Mouse (Mus musculus): Measurements from ENCODE around the gene Olfr1245. TPM values are rescaled to one million over a fixed set of nuclear protein-coding genes. Genes with fewer than 3 reads are reported as not detected.
"Not testable (repeated sequence)": the region's sequence is repeated elsewhere in the genome, so short reads cannot be mapped to it uniquely, and the experiment has no call there.

The Olfr1245 gene
- not detected in 2 replicates for polyA plus RNA-seq (2012; ENCODE audit: insufficient read depth, low replicate concordance)

DNA sequence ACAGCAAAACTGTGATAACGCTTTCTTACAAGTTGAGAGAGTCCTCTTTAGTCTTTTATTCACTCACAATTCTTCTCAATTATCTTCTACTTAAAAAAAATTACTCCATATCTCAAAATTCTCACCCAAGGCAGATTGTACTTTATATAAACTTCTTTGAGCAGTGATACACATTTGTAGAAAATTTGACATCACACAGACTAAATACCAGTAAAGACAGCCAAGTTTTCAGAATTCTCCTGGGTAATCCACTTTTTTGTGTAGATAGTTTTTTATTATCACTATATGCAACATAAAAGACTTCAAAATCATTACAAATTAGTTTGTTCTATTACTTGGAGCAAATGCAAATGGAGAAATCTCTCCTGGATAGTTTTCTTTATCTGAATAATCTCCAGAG lies at the start of gene Olfr1245:
Olfr1245 (minus strand) TSS at position 101 of the 400 bp plus-strand sequence.
- Histone ChIP-seq H3K27me3 (replicated peaks) (no peaks in the 10 kb centered on the region), H3K4me3 (replicated peaks) (no peak within 1 kb of the TSS), H3K4me1 (no peaks in the 10 kb centered on the region), H3K36me3 (replicated peaks; ENCODE audit: low read length) (no peaks in the 10 kb centered on the region), H3K9me3 (no peaks in the 10 kb centered on the region)
- TF ChIP-seq GATA1 (IDR thresholded peaks at IDR 0.05; ENCODE audit: borderline replicate concordance, low read length): no peak
- TF ChIP-seq FLI1 (IDR thresholded peaks at IDR 0.05; ENCODE audit: low read length): no peak

DNA sequence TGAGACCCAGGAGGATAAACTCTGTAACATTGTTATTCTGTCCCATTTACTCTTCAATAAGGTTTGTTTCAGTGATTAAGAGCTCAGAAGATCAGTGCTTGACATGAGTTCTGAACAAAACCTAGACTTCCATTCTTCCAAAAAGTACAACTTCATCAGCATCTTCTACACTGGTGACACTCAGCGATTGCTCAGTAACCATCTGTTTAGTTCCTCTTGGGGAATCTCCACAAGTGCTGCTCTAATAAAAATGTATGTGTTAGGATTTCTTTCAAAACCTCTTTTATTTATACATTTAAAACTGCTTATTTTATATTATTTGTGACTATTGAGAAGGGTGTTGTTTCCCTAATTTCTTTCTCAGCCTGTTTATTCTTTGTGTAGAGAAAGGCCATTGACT lies 39.9 kb upstream of the Olfr1245 start, which contains the start of gene Olfr1248:
Olfr1248 (minus strand) TSS at position 101 of the 400 bp plus-strand sequence.
- H3K9me3 ChIP-seq; H3K4me3 ChIP-seq (replicated peaks); H3K4me1 ChIP-seq; H3K27me3 ChIP-seq (replicated peaks); H3K36me3 ChIP-seq (replicated peaks; ENCODE audit: low read length): not testable (repeated sequence)

DNA sequence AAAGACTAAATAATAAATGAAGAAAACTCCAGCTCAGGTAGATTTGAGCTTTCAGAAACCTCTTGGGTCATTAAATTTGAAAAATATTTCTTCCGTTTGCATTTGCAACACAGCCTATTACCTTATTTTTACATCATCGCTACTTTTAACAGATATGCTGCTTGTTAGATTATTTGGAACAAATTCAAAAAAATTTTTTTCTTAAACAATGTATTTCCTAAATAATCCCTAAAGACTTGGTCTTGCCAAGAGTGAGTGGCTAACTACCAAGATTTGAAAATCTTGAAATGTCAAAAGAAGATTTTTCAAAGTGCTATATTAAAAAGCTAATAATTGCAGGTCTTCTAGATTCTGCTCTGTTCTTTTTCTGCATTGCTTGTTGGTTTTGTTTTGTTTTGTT lies 35.8 kb upstream of the Olfr1245 start, which contains the start of gene Olfr1247:
Olfr1247 (minus strand) TSS at position 101 of the 400 bp plus-strand sequence.
- Histone ChIP-seq H3K27me3 (replicated peaks) (no peaks in the 10 kb centered on the region), H3K36me3 (replicated peaks; ENCODE audit: low read length) (no peaks in the 10 kb centered on the region), H3K4me3 (replicated peaks) (no peak within 1 kb of the TSS), H3K9me3 (peaks cover 3% of the 10 kb centered on the region; the same call in 1 of the 2 replicates), H3K4me1 (no peaks in the 10 kb centered on the region)
- TF ChIP-seq GATA1 (IDR thresholded peaks at IDR 0.05; ENCODE audit: borderline replicate concordance, low read length): no peak
- TF ChIP-seq FLI1 (IDR thresholded peaks at IDR 0.05; ENCODE audit: low read length): no peak

DNA sequence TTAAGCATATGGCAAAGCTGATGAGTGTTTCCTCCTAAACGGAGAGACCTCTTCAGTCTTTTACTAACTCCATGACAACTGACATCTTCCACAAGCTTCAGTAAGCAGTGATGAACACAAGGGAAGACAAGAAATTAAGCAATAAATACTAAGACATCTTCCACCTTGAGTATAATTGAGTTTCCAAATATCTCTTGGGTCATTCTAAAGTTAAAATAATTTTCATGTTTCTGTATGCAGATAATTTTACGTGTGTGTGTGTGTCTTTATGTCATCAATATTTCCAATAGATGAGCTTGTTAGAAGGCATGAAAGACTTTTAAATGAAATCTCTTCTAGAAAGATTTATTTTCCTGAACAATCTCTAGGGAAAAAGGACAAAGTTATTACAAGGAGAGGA lies 14.8 kb upstream of the Olfr1245 start, which contains the start of gene Olfr1246:
Olfr1246 (minus strand) TSS at position 101 of the 400 bp plus-strand sequence.
- TF ChIP-seq GATA1 (IDR thresholded peaks at IDR 0.05; ENCODE audit: borderline replicate concordance, low read length) (no peak), FLI1 (IDR thresholded peaks at IDR 0.05; ENCODE audit: low read length) (no peak)
- Histone ChIP-seq H3K4me3 (replicated peaks) (no peak within 1 kb of the TSS), H3K9me3 (no peaks in the 10 kb centered on the region), H3K36me3 (replicated peaks; ENCODE audit: low read length) (no peaks in the 10 kb centered on the region), H3K4me1 (no peaks in the 10 kb centered on the region), H3K27me3 (replicated peaks) (no peaks in the 10 kb centered on the region)

DNA sequence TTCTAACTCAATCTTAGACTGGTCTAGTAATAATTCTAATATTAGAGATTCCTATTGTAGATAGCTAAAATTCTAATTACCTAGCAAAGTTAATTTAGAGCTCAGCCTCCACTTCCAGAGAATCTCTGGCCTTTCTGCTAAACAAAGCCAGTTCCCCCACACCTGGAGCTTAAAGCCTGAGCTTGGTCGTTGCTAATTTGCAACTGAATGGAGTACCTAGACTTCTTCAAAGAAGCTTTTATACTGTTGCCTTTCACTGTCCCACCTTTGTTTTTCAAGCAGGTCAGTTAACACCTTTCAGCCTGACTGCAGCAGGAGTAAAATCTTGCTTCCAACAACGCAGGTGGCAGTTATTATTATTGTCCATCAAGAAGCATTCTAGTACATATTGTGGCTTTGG lies 15.5 kb downstream of the Olfr1245 start:
- H3K36me3 ChIP-seq (replicated peaks; ENCODE audit: low read length); H3K27me3 ChIP-seq (replicated peaks); H3K4me3 ChIP-seq (replicated peaks); H3K4me1 ChIP-seq; H3K9me3 ChIP-seq: not testable (repeated sequence)

DNA sequence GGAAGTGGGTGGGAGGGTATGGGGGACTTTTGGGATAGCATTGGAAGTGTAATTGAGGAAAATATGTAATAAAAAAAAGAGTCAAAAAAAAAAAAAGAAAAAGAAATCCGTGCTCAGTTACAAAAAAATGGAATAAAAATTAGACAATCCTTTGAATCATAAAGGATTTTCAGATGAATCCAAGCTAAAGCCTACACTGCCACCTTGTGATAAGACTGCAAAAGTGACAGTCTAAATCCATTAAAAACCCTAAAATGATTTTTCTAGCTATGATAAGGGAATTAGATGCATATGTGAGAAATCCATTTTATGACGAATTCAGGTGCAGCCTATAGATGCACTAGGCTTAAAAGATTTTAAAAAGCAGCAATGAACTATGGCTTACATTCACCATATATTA lies 33.7 kb downstream of the Olfr1245 start:
- Histone ChIP-seq H3K9me3 (peaks cover 8% of the 10 kb centered on the region; the same call in 1 of the 2 replicates), H3K27me3 (replicated peaks) (no peaks in the 10 kb centered on the region), H3K4me1 (no peaks in the 10 kb centered on the region), H3K4me3 (replicated peaks) (no peak overlapping the region), H3K36me3 (replicated peaks; ENCODE audit: low read length) (no peaks in the 10 kb centered on the region)
- TF ChIP-seq GATA1 (IDR thresholded peaks at IDR 0.05; ENCODE audit: borderline replicate concordance, low read length) (no peak), FLI1 (IDR thresholded peaks at IDR 0.05; ENCODE audit: low read length) (no peak)

DNA sequence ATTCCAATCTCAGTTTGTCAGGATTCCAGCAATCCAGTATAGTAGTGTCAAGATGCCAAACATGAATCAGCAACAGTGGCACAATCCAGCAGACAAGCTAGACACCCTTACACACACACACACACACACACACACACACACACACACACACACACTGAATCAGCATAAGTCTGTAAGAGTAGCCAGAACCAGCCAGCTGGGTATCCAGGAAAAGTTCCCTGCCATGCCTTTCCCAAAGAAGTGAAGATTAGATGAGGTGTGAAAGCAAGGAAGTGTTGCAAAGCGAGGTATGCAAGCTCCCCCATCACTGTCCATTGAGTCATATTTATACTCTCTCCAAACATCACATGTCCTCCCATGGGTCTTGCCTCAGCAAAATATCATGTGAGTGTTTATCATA lies 38.3 kb downstream of the Olfr1245 start:
- no peak for TF ChIP-seq FLI1 (IDR thresholded peaks at IDR 0.05; ENCODE audit: low read length)
- TF ChIP-seq GATA1 (IDR thresholded peaks at IDR 0.05; ENCODE audit: borderline replicate concordance, low read length): no peak
- H3K4me1 ChIP-seq: no peaks in the 10 kb centered on the region

DNA sequence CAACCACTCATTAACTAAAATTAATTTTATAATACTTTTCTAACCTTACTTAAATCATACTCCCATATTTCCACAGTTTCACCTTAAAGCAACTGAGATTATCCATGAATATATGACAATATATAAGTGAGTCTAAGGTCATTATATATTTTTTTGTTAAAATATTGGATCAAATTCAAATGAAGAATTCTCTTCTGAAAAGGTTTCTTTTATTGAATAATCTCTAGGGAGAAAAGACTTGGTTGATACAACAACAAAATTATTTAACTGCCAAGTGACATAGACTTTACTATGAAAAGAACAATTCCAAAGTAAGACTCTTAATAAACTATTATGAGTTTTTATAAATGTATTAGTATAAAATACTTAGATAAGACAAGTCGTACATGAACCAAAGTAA lies 46.9 kb downstream of the Olfr1245 start, which contains the start of gene Olfr1243:
Olfr1243 (minus strand) TSS at position 101 of the 400 bp plus-strand sequence.
- no peaks in the 10 kb centered on the region for H3K4me1 ChIP-seq
- H3K27me3 ChIP-seq (replicated peaks): no peaks in the 10 kb centered on the region
- no peaks in the 10 kb centered on the region for H3K36me3 ChIP-seq (replicated peaks; ENCODE audit: low read length)
- no peak for TF ChIP-seq GATA1 (IDR thresholded peaks at IDR 0.05; ENCODE audit: borderline replicate concordance, low read length)
- no peak for TF ChIP-seq FLI1 (IDR thresholded peaks at IDR 0.05; ENCODE audit: low read length)
- H3K9me3 ChIP-seq: 0 out of 2 replicates have a peak, but pooled peaks cover 5% of the 10 kb centered on the region
- H3K4me3 ChIP-seq (replicated peaks): no peak within 1 kb of the TSS

More for the DNA sequence above, 38.3 kb downstream of the Olfr1245 start:
- Histone ChIP-seq H3K36me3 (replicated peaks; ENCODE audit: low read length) (no peaks in the 10 kb centered on the region), H3K9me3 (peaks cover 3% of the 10 kb centered on the region; the same call in 1 of the 2 replicates), H3K4me3 (replicated peaks) (no peak overlapping the region), H3K27me3 (replicated peaks) (no peaks in the 10 kb centered on the region)

Other genes with a start within 250 kb of the Olfr1245 start
- not detected in 2 replicates for gene Olfr1232, start 248.8 kb downstream of the Olfr1245 start, polyA plus RNA-seq (2012; ENCODE audit: insufficient read depth, low replicate concordance)
- gene Olfr1233, start 236.0 kb downstream of the Olfr1245 start, polyA plus RNA-seq (2012; ENCODE audit: insufficient read depth, low replicate concordance): not detected in 2 replicates
- gene Olfr1234, start 213.6 kb downstream of the Olfr1245 start, polyA plus RNA-seq (2012; ENCODE audit: insufficient read depth, low replicate concordance): not detected in 2 replicates
- gene Olfr1238, start 168.8 kb downstream of the Olfr1245 start, polyA plus RNA-seq (2012; ENCODE audit: insufficient read depth, low replicate concordance): not detected in 2 replicates
- gene Olfr1239, start 158.0 kb downstream of the Olfr1245 start, polyA plus RNA-seq (2012; ENCODE audit: insufficient read depth, low replicate concordance): not detected in 2 replicates
- gene Olfr1240, start 135.4 kb downstream of the Olfr1245 start, polyA plus RNA-seq (2012; ENCODE audit: insufficient read depth, low replicate concordance): 0.07 TPM in 1 of 2 replicates, not detected in the other
- not detected in 2 replicates for gene Olfr1241, start 91.3 kb downstream of the Olfr1245 start, polyA plus RNA-seq (2012; ENCODE audit: insufficient read depth, low replicate concordance)
- gene Olfr1242, start 80.1 kb downstream of the Olfr1245 start, polyA plus RNA-seq (2012; ENCODE audit: insufficient read depth, low replicate concordance): not detected in 2 replicates
- 2.7 TPM in 1 of 2 replicates, not detected in the other for gene Olfr1243, start 47.0 kb downstream of the Olfr1245 start, polyA plus RNA-seq (2012; ENCODE audit: insufficient read depth, low replicate concordance)
- gene Olfr1246, start 14.7 kb upstream of the Olfr1245 start, polyA plus RNA-seq (2012; ENCODE audit: insufficient read depth, low replicate concordance): not detected in 2 replicates
- 0.01 TPM in 1 of 2 replicates, not detected in the other for gene Olfr1247, start 35.7 kb upstream of the Olfr1245 start, polyA plus RNA-seq (2012; ENCODE audit: insufficient read depth, low replicate concordance)
- gene Olfr1248, start 39.8 kb upstream of the Olfr1245 start, polyA plus RNA-seq (2012; ENCODE audit: insufficient read depth, low replicate concordance): not detected in 2 replicates
- not detected in 2 replicates for gene Olfr1249, start 56.5 kb upstream of the Olfr1245 start, polyA plus RNA-seq (2012; ENCODE audit: insufficient read depth, low replicate concordance)
- not detected in 2 replicates for gene Olfr1250, start 83.0 kb upstream of the Olfr1245 start, polyA plus RNA-seq (2012; ENCODE audit: insufficient read depth, low replicate concordance)
- gene Olfr1251, start 93.5 kb upstream of the Olfr1245 start, polyA plus RNA-seq (2012; ENCODE audit: insufficient read depth, low replicate concordance): not detected in 2 replicates
- gene Olfr1252, start 146.6 kb upstream of the Olfr1245 start, polyA plus RNA-seq (2012; ENCODE audit: insufficient read depth, low replicate concordance): not detected in 2 replicates
- not detected in 2 replicates for gene Olfr1253, start 178.6 kb upstream of the Olfr1245 start, polyA plus RNA-seq (2012; ENCODE audit: insufficient read depth, low replicate concordance)
- gene Olfr1254, start 215.2 kb upstream of the Olfr1245 start, polyA plus RNA-seq (2012; ENCODE audit: insufficient read depth, low replicate concordance): not detected in 2 replicates
- gene Olfr1255, start 233.6 kb upstream of the Olfr1245 start, polyA plus RNA-seq (2012; ENCODE audit: insufficient read depth, low replicate concordance): not detected in 2 replicates